Mouse (Mus musculus) liver, embryonic 14.5 days (tissue): Measurements from ENCODE around the gene Gramd1a.

ENCODE experiments used
- CTCF ChIP-seq: IDR thresholded peaks from 2 replicates; pipeline ENCODE4 v1.5.1; 2016; ENCODE audit warnings: antibody characterized with exemption, low read depth, control low read depth
- EP300 ChIP-seq: IDR thresholded peaks from 2 replicates; pipeline ENCODE4 v1.6.1; 2016; ENCODE audit warnings: antibody characterized with exemption, low read depth

DNA sequence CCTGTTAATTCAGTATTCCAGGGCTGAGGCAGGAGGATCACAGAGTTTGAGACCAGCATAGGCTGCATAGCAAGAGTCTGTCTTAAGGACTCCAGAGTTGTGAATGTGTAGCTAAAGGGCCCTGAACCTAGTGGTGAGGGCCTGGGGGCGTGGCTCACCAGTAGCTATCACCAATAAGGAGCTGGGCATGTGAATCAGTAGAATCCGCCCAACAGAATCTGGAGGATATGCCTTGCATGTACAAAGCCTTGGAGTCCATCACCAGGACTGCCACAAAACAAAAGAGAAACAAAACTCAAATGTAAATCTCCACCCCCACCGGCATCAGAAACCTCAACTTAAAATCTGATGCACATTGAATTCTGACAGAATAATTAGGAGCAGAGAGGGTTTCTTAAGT, 7.6 kb downstream of the Gramd1a start:
- no peak for TF ChIP-seq CTCF
- TF ChIP-seq EP300: no peak
